Mouse (Mus musculus) left cerebral cortex, postnatal 25 days (tissue): ENCODE results near the gene Lmo7. TPM values are rescaled to one million over a fixed set of nuclear protein-coding genes. Genes with fewer than 3 reads are reported as not detected.

Experiments
- DNase-seq, 2 experiments: peaks; one replicate each; pipeline ENCODE4 v3.0.0; 2022; ENCODE audit warnings: low spot score in 2 of 2, mixed read lengths in 1 of 2
- intact Hi-C: fragments of 180-260 bp; cut with DNase I; formaldehyde crosslinking; loops from one replicate; pipeline ENCODE4 v1.15.1; 2025
- total RNA-seq, 2 experiments: library from RNA; stranded (reverse); gene quantifications; 2 replicates each; pipeline ENCODE4 v1.2.3; 2021

Lmo7 gene
- total RNA-seq, 2 experiments from 2014 or later = 91.0 to 115 TPM

DNA sequence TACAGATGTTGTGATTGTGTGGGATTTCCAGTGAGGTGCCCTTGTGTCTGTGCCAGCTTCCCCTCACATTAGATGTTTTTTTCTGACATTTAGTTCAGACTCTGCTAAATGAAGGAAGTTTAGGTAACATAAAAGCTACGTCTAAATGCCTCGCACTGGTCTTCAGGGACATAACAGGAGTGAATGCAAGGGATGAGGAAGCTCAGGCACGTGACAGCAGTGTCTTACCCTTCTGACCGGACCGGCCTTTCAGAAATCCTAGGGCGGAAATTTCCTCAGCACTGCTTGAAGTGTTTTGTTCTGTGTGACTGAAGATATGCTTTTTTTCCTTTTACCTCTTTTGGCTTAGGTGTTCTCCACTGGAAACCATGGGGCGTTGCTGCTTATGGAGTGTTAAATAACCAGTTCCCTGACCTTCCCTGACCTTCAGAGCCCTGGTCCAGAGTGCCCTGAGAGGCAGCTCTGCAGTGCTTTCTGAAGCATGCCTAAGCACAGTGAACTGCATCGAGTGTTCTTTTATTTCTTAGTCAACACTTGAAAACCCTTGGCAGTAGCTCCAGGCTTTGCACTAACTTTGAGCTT lies 129.6 kb downstream of the Lmo7 start:
- no peak for DNase-seq
- intact Hi-C loops = no loop called here

DNA sequence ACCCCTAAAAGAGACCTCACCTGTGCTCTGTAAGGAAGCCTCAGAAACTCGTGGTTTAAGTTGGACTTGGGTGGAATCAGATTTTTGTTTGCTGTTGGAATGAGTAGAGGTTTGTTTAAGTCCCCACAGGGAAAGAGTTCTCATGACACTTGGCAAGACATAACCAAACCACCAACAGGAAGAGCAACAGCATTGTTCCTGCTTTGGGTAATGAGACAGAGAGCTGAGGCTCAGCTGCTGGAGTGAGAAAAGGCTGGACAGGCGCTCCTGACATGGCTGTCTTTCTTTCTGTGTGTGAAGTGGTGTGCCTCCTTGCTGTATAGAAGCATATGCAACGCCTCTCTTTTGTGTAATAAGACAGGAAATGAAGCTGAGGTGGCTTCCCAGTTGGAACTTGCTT lies 132.3 kb downstream of the Lmo7 start:
- no peak for DNase-seq
- intact Hi-C loops = no loop called here

DNA sequence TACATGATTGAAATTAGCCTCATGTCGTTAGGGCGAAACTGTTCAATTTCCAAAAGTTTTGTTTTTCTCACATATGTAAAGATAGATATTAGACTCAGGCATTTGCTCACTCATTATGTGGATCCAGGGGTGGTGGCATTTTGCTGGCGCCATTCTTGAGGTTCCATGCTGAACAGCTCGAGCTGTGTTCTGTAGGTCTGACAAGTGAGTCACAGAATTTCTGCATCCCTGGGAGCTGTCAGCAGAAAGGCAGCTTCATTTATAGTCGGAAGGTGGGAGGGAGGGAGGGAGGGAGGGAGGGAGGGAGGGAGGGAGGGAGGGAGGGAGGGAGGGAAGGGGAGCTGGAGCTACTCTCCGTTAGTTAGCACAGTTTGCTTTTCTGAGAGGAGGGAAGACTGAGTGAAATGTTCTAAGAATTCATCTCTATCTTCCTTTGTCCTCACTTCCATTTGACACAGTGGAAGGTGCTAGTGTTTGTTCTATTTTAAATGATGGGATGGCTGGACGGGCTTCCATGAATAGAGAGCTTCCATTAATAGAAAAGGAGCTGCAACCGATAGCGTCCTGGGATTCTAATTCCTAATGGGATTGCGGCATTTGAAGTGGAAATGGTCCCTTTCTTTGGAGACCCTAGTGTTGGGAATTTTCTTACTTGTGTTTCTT lies 137.4 kb downstream of the Lmo7 start:
- intact Hi-C loops = loop anchor here (2.0 kb wide), 1 partner anchor 26 kb away; no protein-coding TSS in a partner anchor
- peak; percentile 65 to 85 for DNase-seq

DNA sequence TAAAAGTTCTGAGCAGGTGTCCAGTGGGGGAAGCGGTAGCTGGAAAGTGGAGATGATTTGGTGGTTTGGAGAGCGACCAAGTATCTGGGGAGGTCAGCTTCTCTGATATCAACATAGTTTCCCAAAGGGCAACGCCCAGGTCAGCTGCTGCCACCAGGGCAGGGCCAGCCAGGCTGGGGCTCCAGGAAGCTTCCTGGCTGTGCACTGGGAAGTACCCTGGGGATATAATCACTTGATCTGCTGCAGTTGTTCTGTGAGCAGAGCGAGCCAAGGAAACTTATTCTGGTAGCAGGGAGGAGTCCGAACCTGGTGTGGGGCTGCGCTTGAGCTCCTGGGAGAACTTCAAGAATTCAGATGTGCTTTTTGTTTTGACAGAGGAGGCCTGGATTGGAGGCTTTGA lies 139.4 kb downstream of the Lmo7 start:
- no peak for DNase-seq
- intact Hi-C loops = no loop called here

DNA sequence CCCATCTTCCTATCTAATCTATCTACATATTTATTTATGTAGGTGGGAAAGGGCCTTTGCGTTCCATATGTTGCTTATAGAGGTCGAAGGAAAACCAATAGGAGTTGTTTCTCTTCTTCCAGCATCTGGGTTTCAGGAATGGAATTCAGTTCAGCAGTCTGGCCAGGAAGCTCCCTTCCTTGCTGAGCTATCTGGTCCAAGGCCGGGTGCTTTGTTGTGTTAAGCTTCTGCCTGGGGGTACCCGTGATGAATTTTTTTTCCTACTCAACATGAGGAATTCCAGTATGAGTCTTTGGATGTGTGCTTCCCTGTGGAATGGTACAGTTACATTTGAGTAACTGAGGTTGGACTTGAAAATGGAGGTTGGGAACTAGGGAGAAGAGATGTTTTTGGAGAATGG lies 139.9 kb downstream of the Lmo7 start:
- intact Hi-C loops = no loop called here
- no peak for DNase-seq

DNA sequence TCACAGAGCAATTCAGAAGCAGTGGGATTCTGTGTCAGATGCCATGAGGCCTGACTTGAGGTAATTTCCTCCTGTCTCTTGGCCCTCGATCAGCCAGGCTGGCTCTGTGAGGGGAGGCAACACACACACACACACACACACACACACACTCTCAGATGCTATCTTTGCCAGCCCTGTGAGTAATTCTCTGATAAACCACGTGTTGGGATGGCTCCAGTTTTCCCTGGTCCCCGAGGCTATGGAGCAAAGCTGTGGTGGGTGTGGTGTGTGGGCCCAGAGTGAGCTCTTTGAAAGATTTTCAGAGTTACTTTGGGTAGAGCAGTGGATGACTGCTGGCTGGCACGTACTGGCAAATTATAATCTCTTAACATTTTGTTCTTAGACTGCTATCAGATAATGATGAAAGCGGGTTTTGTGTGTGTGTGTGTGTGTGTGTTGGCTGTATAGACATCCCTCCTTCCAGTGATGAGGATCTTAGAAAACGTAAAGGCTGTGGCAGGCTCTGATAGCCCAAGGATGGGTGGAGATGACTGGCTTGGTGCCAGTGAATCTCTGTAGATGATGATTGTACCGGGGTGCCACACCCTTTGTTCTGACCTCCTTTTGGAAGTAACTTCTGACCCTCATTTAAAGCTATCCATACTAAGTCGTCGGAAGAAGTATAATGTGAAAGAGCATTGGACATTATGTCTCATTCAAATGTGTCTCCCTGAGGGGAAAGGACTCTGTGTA lies 140.6 kb downstream of the Lmo7 start:
- peak; percentile 60 to 94 for DNase-seq
- intact Hi-C loops = no loop called here

DNA sequence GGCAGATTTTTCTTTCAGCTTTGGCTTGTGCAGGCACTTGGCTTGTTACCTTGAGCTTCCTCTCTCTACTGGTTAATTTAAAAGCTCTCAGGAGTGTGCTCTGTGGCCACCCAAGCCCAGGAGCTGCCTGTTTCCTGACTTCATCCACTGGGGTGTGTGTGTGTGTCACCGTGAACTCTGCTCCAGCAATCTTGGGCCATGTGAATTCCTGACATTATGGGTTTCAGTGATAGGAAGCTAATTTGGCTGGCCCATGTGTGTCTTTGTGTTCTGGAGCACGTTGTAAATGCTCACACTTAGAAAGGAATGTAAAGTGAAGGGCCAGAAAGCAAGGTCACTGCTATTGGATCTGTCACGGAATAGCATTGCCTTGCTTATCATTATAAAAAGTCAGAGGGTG lies 143.1 kb downstream of the Lmo7 start:
- no peak for DNase-seq
- intact Hi-C loops = no loop called here

DNA sequence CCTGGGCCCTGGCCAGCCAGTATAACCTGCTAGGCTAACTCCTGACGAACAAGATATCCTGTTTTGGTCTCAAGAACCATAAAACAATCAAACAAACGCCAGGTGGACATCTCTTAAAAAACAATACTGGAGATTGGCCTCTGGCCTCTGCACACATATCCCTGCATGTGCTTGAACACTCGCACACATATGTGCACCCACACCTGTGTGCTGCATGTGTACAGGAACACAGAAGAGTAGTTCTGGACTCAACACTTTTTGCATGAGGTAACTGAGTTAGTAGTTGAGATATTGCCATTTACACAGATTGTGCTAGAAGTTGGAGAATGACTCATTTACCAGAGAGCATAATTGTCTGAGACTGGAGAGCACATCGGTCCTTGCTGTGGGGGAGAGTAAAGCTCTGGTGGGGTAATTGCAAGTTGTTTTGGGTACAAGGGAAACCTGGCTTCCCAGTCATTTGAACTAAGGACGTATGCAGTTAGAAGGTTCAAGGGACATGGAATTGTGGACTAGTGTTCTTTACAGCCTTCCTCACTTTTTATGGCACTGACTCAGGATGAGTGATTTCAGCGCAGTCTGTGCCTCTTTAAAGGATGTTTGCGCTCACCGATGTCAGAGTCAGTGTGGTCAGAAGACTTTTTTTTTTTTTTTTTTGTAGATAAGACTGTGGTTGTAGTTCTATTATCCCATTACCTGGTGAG lies 148.7 kb downstream of the Lmo7 start:
- peak in 1 of 2 experiments; percentile 29 for DNase-seq
- intact Hi-C loops = no loop called here

DNA sequence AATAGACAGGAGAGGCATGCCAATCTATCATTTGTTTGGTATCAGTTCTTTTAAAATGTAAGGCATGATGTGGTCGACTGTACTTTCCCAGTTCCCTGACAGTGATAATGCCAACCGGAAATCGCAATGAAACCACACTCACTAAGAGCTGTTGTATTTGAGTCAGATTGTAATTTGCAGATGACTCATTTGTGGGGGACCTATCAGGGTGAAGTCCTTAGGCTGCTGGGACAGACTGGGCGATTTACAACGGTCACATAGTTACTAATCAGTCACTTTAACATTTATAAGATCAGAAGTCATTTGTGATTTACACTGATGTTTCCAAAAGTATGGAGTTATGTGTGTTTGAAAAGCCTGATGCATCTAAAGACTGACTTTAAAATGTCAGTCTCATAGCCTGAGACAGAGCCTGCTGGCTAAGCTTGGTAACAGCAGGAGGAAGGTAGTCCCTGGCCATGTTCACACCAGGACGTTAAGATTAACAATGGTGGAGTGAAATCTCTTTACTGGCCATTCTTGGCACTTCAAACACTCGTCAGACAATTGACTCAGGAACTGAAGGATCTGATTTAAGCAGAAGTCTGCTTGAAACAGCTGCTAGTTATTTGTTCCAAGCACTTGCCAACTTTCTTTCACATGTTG lies 149.4 kb downstream of the Lmo7 start:
- intact Hi-C loops = no loop called here

DNA sequence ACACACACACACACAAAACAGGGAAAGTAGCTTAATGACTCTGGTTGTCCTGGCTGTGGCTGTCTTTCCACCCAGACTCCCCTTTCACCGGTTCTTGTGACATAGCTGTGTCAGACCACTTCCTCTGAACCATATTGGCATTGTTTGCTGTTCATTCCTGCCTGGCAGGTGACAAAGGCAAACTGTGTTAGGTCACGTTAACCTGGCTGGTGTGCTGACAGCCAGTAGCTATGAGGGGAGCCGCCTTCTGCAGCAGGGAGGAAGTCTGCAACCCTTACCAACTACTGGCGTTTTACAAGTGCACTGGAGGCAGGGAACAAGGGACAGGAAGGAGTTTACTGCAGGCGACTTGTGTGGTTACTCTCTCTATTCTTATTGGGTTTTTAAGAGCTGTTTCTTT lies 153.2 kb downstream of the Lmo7 start:
- intact Hi-C loops = no loop called here
- DNase-seq = no peak

More for the DNA sequence above, 149.4 kb downstream of the Lmo7 start:
- no peak for DNase-seq

DNA sequence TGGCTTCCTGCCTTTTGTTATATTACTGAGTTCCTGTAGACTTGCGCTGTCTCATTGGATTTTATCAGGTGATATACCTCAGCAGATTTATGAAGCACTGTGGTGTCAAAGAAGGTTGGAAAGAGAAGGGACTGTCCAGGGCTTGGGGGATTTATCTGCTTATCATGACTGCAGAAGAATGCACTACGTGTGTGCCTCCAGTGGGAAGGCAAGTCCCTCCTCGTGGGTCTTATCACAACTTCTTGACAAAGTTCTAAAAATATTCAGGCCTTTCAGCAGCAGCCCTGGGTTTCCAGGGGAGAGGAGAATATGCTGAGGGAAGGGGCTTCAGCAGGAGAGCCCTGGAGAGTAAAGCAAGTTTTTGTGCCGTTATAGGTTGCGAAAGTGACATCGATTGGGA lies 154.0 kb downstream of the Lmo7 start:
- no peak for DNase-seq
- intact Hi-C loops = no loop called here

DNA sequence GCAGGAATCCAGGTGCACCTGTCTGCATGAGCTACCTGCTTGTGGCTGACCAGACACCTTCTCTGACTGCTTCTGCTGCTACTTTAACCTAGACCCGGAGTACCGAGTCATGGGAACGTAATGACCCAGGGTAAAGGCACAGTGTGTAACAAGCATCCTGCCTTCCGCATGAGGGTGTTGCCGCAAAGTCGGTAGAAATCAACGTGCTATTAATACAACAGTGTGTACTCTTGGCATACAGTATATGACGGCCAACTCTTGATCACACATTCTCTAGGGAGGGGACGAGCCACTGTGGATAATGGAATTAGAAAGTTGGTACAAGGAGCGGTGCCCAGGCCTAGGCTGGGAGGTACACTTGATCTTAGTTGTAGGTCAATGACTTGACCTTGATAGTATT lies 156.6 kb downstream of the Lmo7 start:
- no peak for DNase-seq
- intact Hi-C loops = no loop called here

DNA sequence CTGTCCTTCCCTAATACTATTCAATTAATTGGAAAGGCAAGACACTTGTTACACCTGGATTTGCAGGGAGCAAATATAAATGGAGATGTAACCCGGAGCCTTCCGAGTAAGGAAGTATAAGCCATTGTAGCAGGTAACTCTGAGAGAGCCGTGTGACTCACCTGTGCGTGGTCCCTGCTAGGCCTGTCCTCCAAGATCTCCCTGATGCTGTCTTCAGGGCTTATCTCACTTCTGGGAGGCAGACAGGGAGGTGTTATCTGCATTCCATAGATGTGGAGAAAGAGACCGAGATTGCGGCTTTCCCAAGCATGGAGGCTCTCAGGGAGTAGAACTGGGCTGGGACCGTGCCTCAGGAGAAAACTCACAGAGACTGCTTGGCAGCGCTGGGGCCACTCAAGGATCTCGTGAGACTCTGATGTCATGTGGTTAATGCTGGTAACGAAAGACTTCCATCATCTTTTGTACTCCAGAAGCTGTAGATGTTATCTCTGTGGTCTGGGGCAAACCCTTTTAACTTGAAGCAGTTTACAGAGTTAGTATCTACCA lies 162.2 kb downstream of the Lmo7 start:
- DNase-seq = no peak
- intact Hi-C loops = no loop called here

DNA sequence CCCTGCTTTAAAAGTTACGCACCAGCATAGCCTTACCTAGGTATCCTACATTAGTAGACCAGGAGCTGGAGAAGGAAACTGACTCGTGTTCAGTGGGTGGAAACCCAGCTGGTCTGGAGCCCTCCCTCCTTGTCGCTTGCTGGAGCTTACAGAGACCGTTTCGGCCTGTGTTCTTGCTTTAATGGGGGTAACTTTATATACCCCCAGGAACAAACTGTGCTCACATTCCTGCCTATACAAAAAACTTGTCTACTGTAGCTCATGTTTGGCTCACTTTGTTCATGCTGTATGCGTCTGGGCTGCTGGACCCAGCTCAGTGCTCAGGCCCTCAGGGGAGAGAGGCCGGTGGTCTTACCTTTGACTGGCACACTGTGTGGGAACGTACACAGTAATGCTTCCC lies 162.7 kb downstream of the Lmo7 start:
- intact Hi-C loops = no loop called here
- DNase-seq = peak in 1 of 2 experiments; percentile 43

DNA sequence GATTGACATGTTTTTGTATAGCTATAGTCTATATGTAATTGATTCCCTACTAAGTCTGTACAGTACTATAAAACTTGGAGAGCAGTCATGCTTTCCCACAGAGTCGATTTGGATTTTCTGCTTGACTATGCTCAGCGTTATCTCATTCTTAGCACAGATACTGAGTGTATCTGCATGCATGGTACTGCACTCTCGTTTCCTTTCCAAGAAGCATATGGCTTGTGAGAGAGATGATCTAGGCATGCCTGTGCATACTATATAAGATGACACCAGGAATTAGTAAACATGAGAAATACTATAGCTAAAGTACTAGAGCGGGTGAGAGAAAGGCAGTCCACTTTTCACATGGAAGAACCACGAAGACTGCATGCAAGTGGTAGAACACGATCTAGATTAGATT lies 163.5 kb downstream of the Lmo7 start:
- DNase-seq = peak in 1 of 2 experiments; percentile 26
- intact Hi-C loops = no loop called here

DNA sequence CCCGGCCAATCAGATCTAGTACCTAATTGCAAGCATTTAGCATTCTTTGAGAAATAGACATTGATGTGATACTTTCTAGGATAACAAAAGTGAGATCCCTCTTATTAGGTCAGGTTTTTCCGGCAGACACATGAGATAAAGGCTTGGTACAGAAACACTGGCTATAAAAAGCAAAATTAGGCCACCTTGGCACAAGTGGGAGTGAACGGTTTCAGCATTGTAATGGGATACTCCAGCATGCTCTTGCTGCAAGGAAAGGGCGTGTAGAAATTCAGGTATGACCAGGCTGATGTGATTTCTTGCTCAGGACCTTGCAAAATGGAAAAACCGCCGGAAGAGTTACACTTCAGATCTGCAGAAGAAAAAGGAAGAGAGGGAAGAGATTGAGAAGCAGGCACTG lies 168.5 kb downstream of the Lmo7 start:
- intact Hi-C loops = no loop called here
- DNase-seq = no peak

DNA sequence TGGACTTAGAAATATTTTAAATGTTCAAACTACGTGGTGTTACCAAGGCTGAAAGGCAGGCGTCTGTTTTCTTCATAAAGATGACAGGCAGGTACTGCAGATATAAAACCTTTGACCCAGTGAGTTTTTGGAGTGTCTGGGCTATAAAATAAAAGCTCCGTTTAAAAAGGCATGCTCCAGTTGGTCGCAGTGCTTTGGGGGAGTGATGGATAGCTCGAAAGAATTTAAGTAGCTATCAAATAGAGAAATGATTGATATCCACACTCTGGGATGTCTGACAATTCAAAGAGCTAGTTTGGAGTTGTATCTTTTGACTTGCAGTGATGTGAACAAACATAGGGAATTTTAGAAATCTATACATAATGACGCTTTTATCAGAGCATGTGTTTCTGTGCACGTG lies 171.7 kb downstream of the Lmo7 start:
- DNase-seq = no peak
- intact Hi-C loops = no loop called here

DNA sequence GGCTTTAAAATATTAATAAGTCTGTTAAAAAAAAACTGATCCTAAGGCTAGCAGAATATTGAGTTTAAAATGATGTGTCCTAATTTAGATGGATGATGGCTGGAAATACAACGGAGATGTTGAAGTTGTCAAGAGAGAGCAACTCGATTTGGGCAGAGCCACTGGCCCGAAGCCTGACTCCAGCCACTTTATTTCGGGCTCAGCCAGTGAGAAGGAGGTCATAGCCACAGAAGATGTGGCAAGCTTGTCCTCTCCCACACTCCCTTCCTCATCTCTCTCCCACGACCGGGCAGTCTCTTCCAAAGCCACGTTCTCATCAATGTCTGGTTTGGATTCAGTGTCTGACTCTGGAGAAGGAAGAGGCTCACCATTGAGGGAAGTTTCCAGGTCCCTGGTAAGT lies 172.2 kb downstream of the Lmo7 start:
- no peak for DNase-seq
- intact Hi-C loops = no loop called here

DNA sequence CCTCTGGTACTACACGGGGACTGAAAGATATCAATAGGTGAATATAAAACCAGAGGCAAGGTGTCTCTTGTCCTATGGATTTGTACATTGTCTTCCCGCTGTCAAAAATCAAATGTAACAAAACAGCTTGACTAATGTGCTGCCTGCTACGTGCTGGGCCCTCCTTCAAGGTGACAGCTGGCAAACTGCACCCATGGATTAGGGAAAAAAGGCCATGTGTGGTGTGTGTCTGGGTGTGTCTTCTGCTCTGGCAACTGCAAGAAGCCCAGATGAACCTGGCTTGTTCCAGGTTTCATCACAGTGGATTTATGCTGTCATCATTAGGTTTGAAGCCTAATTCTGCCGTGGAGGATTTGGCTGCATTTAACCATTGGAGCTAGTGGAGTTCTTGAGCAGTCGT lies 174.0 kb downstream of the Lmo7 start:
- intact Hi-C loops = no loop called here
- DNase-seq = no peak

DNA sequence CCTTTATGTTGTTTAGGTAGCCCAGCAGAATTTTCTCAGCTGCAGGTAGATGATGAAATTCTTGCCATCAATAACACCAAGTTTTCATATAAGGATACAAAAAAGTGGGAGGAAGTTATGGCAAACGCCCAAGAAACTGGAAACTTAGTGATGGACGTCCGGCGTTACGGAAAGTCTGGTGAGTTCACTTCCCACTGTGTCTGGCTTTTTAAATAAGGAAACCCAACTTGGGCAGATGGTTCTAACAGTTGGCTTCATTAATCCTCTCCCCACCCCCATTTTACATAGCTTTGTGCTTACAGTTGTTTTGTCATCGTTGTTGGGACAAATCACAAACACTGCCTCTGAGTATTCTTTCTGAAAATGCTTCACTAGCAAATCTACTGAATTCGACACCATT lies 182.2 kb downstream of the Lmo7 start:
- no peak for DNase-seq
- intact Hi-C loops = no loop called here
